Mouse (Mus musculus) thymus, postnatal 0 days (tissue): ENCODE data around the gene Arfgap3. TPM values are rescaled to one million over a fixed set of nuclear protein-coding genes. Genes with fewer than 3 reads are reported as not detected.
"Not testable (repeated sequence)": the region's sequence is repeated elsewhere in the genome, so short reads cannot be mapped to it uniquely, and the experiment has no call there.

Experiments used
- DNase-seq: peaks from one replicate; pipeline ENCODE4 v3.0.0-alpha.2; 2015; ENCODE audit warnings: low spot score
- polyA plus RNA-seq: library from polyadenylated mRNA; unstranded; fragments of >200 nt; fragmentation: Nextera tagmentation; extraction: Ambion mirVana; gene quantifications from 2 replicates; pipeline ENCODE4 v1.2.1, GENCODE M21; 2015

The Arfgap3 gene
- polyA plus RNA-seq: 16.4 and 18.3 TPM in 2 replicates

GRCm38 (mm10) chr15:83349954-83350711, at the start of gene Arfgap3:
Gene Arfgap3, minus strand, starts transcription at chr15:83350247.
- peak; percentile 94 for DNase-seq

- peak; percentile 10 for DNase-seq
These were observed 42.7 kb upstream of the Arfgap3 start for GRCm38 (mm10) chr15:83392722-83393121.

- no peak for DNase-seq
These were observed 37.9 kb upstream of the Arfgap3 start for GRCm38 (mm10) chr15:83387911-83388310.

- DNase-seq: no peak
These were observed 33.6 kb upstream of the Arfgap3 start for GRCm38 (mm10) chr15:83383633-83384032.

- no peak for DNase-seq
These were observed 33.1 kb upstream of the Arfgap3 start for GRCm38 (mm10) chr15:83383136-83383535.

GRCm38 (mm10) chr15:83382467-83382866, 32.4 kb upstream of the Arfgap3 start:
- no peak for DNase-seq

- DNase-seq: no peak
These were observed 27.1 kb upstream of the Arfgap3 start for GRCm38 (mm10) chr15:83377153-83377552.

- no peak for DNase-seq
These were observed 25.1 kb upstream of the Arfgap3 start for GRCm38 (mm10) chr15:83375136-83375535.

- no peak for DNase-seq
These were observed 24.0 kb upstream of the Arfgap3 start for GRCm38 (mm10) chr15:83374076-83374475.

GRCm38 (mm10) chr15:83368702-83369101, 18.7 kb upstream of the Arfgap3 start:
- not testable (repeated sequence) for DNase-seq

GRCm38 (mm10) chr15:83368261-83368660, 18.2 kb upstream of the Arfgap3 start:
- DNase-seq: no peak

GRCm38 (mm10) chr15:83366933-83367552, 17.0 kb upstream of the Arfgap3 start:
- DNase-seq: peak; percentile 43

- no peak for DNase-seq
These were observed 15.7 kb upstream of the Arfgap3 start for GRCm38 (mm10) chr15:83365697-83366096.

GRCm38 (mm10) chr15:83364194-83364593, 14.1 kb upstream of the Arfgap3 start:
- no peak for DNase-seq

- not testable (repeated sequence) for DNase-seq
These were observed 12.8 kb upstream of the Arfgap3 start for GRCm38 (mm10) chr15:83362813-83363212.

GRCm38 (mm10) chr15:83360899-83361298, 10.9 kb upstream of the Arfgap3 start:
- DNase-seq: not testable (repeated sequence)

- DNase-seq: no peak
These were observed 10.1 kb upstream of the Arfgap3 start for GRCm38 (mm10) chr15:83360140-83360539.

GRCm38 (mm10) chr15:83358476-83358875, 8.4 kb upstream of the Arfgap3 start:
- no peak for DNase-seq

GRCm38 (mm10) chr15:83351546-83351945, 1.5 kb upstream of the Arfgap3 start:
- DNase-seq: no peak

- no peak for DNase-seq
These were observed 812 bp upstream of the Arfgap3 start for GRCm38 (mm10) chr15:83350859-83351258.

- no peak for DNase-seq
These were observed 658 bp downstream of the Arfgap3 start for GRCm38 (mm10) chr15:83349225-83349953.

GRCm38 (mm10) chr15:83348747-83349146, 1.3 kb downstream of the Arfgap3 start:
- DNase-seq: no peak
